Mouse (Mus musculus) heart, embryonic 10.5 days (tissue): Measurements from ENCODE around the gene Vapa. TPM values are rescaled to one million over a fixed set of nuclear protein-coding genes. Genes with fewer than 3 reads are reported as not detected.
"Not testable (repeated sequence)": the region's sequence is repeated elsewhere in the genome, so short reads cannot be mapped to it uniquely, and the experiment has no call there.

Experiments
- DNase-seq: peaks from one replicate; pipeline ENCODE4 v3.0.0-alpha.2; 2017; ENCODE audit warnings: low spot score
- H3K27ac ChIP-seq: fragments of 300-500 bp; sonication (generic); 2 replicates; pipeline ENCODE4 v1.5.1; 2016; ENCODE audit warnings: mild to moderate bottlenecking
- H3K27me3 ChIP-seq: fragments of 300-500 bp; sonication (generic); 2 replicates; pipeline ENCODE4 v1.6.1; 2016; ENCODE audit warnings: mild to moderate bottlenecking; ENCODE audit not compliant: poor library complexity, insufficient read depth, severe bottlenecking
- H3K36me3 ChIP-seq: fragments of 300-500 bp; sonication (generic); 2 replicates; pipeline ENCODE4 v1.6.1; 2016; ENCODE audit warnings: mild to moderate bottlenecking, moderate library complexity
- H3K4me1 ChIP-seq: fragments of 300-500 bp; sonication (generic); 2 replicates; pipeline ENCODE4 v1.6.1; 2016; ENCODE audit warnings: mild to moderate bottlenecking
- H3K4me3 ChIP-seq: fragments of 300-500 bp; sonication (generic); 2 replicates; pipeline ENCODE4 v1.5.1; 2016; ENCODE audit warnings: mild to moderate bottlenecking, moderate library complexity
- H3K9me3 ChIP-seq: fragments of 300-500 bp; sonication (generic); 2 replicates; pipeline ENCODE4 v1.6.1; 2016; ENCODE audit warnings: mild to moderate bottlenecking, moderate library complexity
- WGBS: fragments of 180-500 bp; shearing (Covaris S2); methylation state at CpG from one replicate; pipeline ENCODE4 v1.1.7; 2016; 5-methylcytosine and 5-hydroxymethylcytosine counted together
- polyA plus RNA-seq: library from polyadenylated mRNA; unstranded; fragments of >200 nt; fragmentation: Nextera tagmentation; extraction: Ambion mirVana; gene quantifications from 2 replicates; pipeline ENCODE4 v1.2.1, GENCODE M21; 2016

Gene Vapa
- polyA plus RNA-seq, 1 experiment from 2014 or later: 179 TPM

GRCm38 (mm10) chr17:65557212-65557611 lies 56.1 kb downstream of the Vapa start:
- Histone ChIP-seq H3K4me1 (0 out of 2 replicates have a peak, but pooled peaks cover 3% of the 10 kb centered on the region), H3K9me3 (no peaks in the 10 kb centered on the region), H3K27ac (no peak overlapping the region), H3K27me3 (no peaks in the 10 kb centered on the region), H3K4me3 (no peak overlapping the region), H3K36me3 (no peaks in the 10 kb centered on the region)
- DNase-seq: no peak
- WGBS: 48% methylated on average over 6 of the region's 6 CpGs

- no peak for DNase-seq
- no peak overlapping the region for H3K4me3 ChIP-seq
Measured at GRCm38 (mm10) chr17:65556798-65557197, 56.6 kb downstream of the Vapa start.

GRCm38 (mm10) chr17:65552426-65552997 lies 60.8 kb downstream of the Vapa start:
- Histone ChIP-seq H3K27ac (no peak overlapping the region), H3K4me3 (no peak overlapping the region), H3K36me3 (no peaks in the 10 kb centered on the region), H3K27me3 (no peaks in the 10 kb centered on the region), H3K9me3 (no peaks in the 10 kb centered on the region), H3K4me1 (0 out of 2 replicates have a peak, but pooled peaks cover 3% of the 10 kb centered on the region)
- 87% methylated on average over 12 of the region's 12 CpGs for WGBS
- DNase-seq: no peak

More at GRCm38 (mm10) chr17:65556798-65557197, 56.6 kb downstream of the Vapa start:
- Histone ChIP-seq H3K36me3 (no peaks in the 10 kb centered on the region), H3K27me3 (no peaks in the 10 kb centered on the region), H3K4me1 (0 out of 2 replicates have a peak, but pooled peaks cover 3% of the 10 kb centered on the region), H3K9me3 (no peaks in the 10 kb centered on the region), H3K27ac (no peak overlapping the region)
- 56% methylated on average over 10 of the region's 10 CpGs for WGBS

- no peaks in the 10 kb centered on the region for H3K4me1 ChIP-seq
- no peaks in the 10 kb centered on the region for H3K27me3 ChIP-seq
- H3K36me3 ChIP-seq: no peaks in the 10 kb centered on the region
- no peak overlapping the region for H3K27ac ChIP-seq
- no peaks in the 10 kb centered on the region for H3K9me3 ChIP-seq
- DNase-seq: no peak
- 75% methylated on average over 4 of the region's 4 CpGs for WGBS
- H3K4me3 ChIP-seq: no peak overlapping the region
Measured at GRCm38 (mm10) chr17:65550357-65550756, 63.0 kb downstream of the Vapa start.

- no peak for DNase-seq
- 69% methylated on average over 18 of the region's 18 CpGs for WGBS
- H3K36me3 ChIP-seq: no peaks in the 10 kb centered on the region
- H3K27ac ChIP-seq: no peak overlapping the region
- no peak overlapping the region for H3K4me3 ChIP-seq
- no peaks in the 10 kb centered on the region for H3K9me3 ChIP-seq
- H3K4me1 ChIP-seq: no peaks in the 10 kb centered on the region
- no peaks in the 10 kb centered on the region for H3K27me3 ChIP-seq
Measured at GRCm38 (mm10) chr17:65548698-65549365, 64.5 kb downstream of the Vapa start.

GRCm38 (mm10) chr17:65546221-65546620 lies 67.1 kb downstream of the Vapa start:
- not testable (repeated sequence) for H3K27ac ChIP-seq, H3K4me3 ChIP-seq, H3K36me3 ChIP-seq, H3K9me3 ChIP-seq, H3K27me3 ChIP-seq, DNase-seq, H3K4me1 ChIP-seq
- 83% methylated on average over 4 of the region's 4 CpGs for WGBS

- no peak for DNase-seq
- peak within 1 kb of the TSS; percentile 55 for H3K4me3 ChIP-seq
- no peaks in the 10 kb centered on the region for H3K4me1 ChIP-seq
- no peaks in the 10 kb centered on the region for H3K36me3 ChIP-seq
- no peaks in the 10 kb centered on the region for H3K27me3 ChIP-seq
- 19% methylated on average over 26 of the region's 26 CpGs for WGBS
- H3K27ac ChIP-seq: no peak within 1 kb of the TSS
- no peaks in the 10 kb centered on the region for H3K9me3 ChIP-seq
Measured at GRCm38 (mm10) chr17:65540441-65541272, 72.7 kb downstream of the Vapa start, which contains the start of gene Tmem232. Gene Tmem232, minus strand, starts transcription at chr17:65540782.

- Histone ChIP-seq H3K36me3 (no peaks in the 10 kb centered on the region), H3K27me3 (no peaks in the 10 kb centered on the region), H3K4me3 (no peak overlapping the region), H3K27ac (no peak overlapping the region), H3K4me1 (no peaks in the 10 kb centered on the region), H3K9me3 (no peaks in the 10 kb centered on the region)
- WGBS: 20% methylated on average over 3 of the region's 3 CpGs
- DNase-seq: no peak
Measured at GRCm38 (mm10) chr17:65536156-65536555, 77.2 kb downstream of the Vapa start.

DNA sequence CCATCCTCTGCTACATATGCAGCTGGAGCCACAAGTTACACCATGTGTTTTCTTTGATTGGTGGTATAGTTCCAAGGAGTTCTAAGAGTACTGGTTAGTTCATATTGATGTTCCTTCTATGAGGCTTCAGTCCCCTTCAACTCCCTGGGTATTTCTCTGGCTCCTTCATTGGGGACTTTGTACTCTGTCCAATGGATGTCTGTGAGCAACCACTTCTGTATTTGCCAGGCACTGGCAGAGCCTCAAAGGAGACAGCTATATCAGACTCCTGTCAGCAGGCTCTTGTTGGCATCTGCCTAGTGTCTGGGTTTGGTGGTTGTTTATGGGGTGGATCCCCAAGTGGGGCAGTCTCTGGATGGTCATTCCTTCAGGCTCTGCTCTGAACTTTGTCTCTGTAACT lies 81.0 kb downstream of the Vapa start:
- not testable (repeated sequence) for H3K4me1 ChIP-seq, DNase-seq, H3K27me3 ChIP-seq, H3K27ac ChIP-seq, H3K36me3 ChIP-seq, H3K4me3 ChIP-seq, H3K9me3 ChIP-seq

Other genes starting within 250 kb of the Vapa start
- gene Tmem232, start 72.8 kb downstream of the Vapa start, polyA plus RNA-seq: 0.20 TPM in 1 of 2 replicates, not detected in the other
- 0.12 TPM in 1 of 2 replicates, not detected in the other for gene Txndc2, start 28.6 kb upstream of the Vapa start, polyA plus RNA-seq
- 35.7 and 42.2 TPM in 2 replicates for gene Rab31, start 159.2 kb upstream of the Vapa start, polyA plus RNA-seq
- 42.9 and 43.2 TPM in 2 replicates for gene Ppp4r1, start 169.0 kb upstream of the Vapa start, polyA plus RNA-seq